Mouse (Mus musculus) spleen, adult 2 months (tissue): ENCODE results near the gene Rcan1. TPM values are rescaled to one million over a fixed set of nuclear protein-coding genes. Genes with fewer than 3 reads are reported as not detected.
"Not testable (repeated sequence)": the region's sequence is repeated elsewhere in the genome, so short reads cannot be mapped to it uniquely, and the experiment has no call there.

Source experiments
- DNase-seq, 2 experiments: peaks; one replicate each; pipeline versions ENCODE4 v3.0.0 to v3.0.0-alpha.2; 2012 to 2021; ENCODE audit warnings: low spot score in 2 of 2, low read depth in 1 of 2
- H3K27ac ChIP-seq: fragments of 200-500 bp; 2 replicates; pipeline ENCODE4 v1.5.1; 2012; ENCODE audit warnings: low read length, inconsistent platforms; ENCODE audit not compliant: insufficient read depth
- H3K27me3 ChIP-seq: fragments of 200-500 bp; 2 replicates; pipeline ENCODE4 v1.6.1; 2012; ENCODE audit warnings: mild to moderate bottlenecking, moderate library complexity, low read length, inconsistent platforms; ENCODE audit not compliant: control insufficient read depth, insufficient read depth
- H3K36me3 ChIP-seq: fragments of 200-500 bp; 2 replicates; pipeline ENCODE4 v1.6.1; 2012; ENCODE audit warnings: mild to moderate bottlenecking, low read length, inconsistent platforms; ENCODE audit not compliant: control insufficient read depth, insufficient read depth
- H3K4me1 ChIP-seq: fragments of 200-500 bp; 2 replicates; pipeline ENCODE4 v1.6.1; 2011; ENCODE audit warnings: inconsistent platforms; ENCODE audit not compliant: control insufficient read depth, insufficient read depth, insufficient read length
- H3K4me3 ChIP-seq: fragments of 200-500 bp; 2 replicates; pipeline ENCODE4 v1.5.1; 2011; ENCODE audit warnings: mild to moderate bottlenecking, inconsistent platforms; ENCODE audit not compliant: insufficient read depth, insufficient read length; ENCODE audit errors: extremely low read depth
- CTCF ChIP-seq: fragments of 200-500 bp; IDR thresholded peaks from 2 replicates; pipeline ENCODE4 v1.5.1; 2011; ENCODE audit warnings: mild to moderate bottlenecking, inconsistent platforms; ENCODE audit not compliant: insufficient read depth, insufficient read length, insufficient replicate concordance; ENCODE audit errors: extremely low read depth
- POLR2A ChIP-seq: fragments of 200-500 bp; IDR thresholded peaks from 2 replicates; pipeline ENCODE4 v1.6.1; 2011; ENCODE audit warnings: low read depth, low read length, inconsistent platforms
- WGBS: fragments of 180-500 bp; shearing (Covaris S2); methylation state at CpG from one replicate; pipeline ENCODE4 v1.1.7; 2018; 5-methylcytosine and 5-hydroxymethylcytosine counted together
- polyA plus RNA-seq: library from polyadenylated mRNA; depleted of rRNA; stranded (reverse); fragments of >200 nt; gene quantifications from 2 replicates; pipeline ENCODE4 v1.2.3, GENCODE M21; 2012; rRNA removed

Rcan1 gene
- 6.4 and 8.7 TPM in 2 replicates for polyA plus RNA-seq

DNA sequence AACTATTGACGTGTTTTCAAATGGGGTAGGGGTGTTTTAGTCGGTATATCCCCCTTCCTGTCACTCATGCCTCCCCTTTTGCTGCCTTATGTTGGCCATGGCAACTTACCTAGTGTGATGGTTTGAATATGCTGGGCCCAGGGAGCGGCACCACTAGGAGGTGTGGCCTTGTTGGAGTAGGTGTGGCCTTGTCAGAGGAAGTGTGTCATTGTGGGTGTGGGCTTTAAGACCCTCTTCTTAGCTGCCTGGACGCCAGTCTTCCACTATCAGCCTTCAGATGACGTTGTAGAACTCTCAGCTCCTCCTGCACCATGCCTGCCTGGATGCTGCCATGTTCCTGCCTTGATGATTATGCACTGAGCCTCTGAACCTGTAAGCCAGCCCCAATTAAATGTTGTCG, at the start of gene Rcan1:
Gene Rcan1, minus strand, starts transcription at position 162 of the 400 bp plus-strand sequence.
- 78% methylated on average over 6 of the region's 6 CpGs for WGBS
- no peak for TF ChIP-seq POLR2A
- no peak for TF ChIP-seq CTCF
- H3K4me3 ChIP-seq = no peak within 1 kb of the TSS

DNA sequence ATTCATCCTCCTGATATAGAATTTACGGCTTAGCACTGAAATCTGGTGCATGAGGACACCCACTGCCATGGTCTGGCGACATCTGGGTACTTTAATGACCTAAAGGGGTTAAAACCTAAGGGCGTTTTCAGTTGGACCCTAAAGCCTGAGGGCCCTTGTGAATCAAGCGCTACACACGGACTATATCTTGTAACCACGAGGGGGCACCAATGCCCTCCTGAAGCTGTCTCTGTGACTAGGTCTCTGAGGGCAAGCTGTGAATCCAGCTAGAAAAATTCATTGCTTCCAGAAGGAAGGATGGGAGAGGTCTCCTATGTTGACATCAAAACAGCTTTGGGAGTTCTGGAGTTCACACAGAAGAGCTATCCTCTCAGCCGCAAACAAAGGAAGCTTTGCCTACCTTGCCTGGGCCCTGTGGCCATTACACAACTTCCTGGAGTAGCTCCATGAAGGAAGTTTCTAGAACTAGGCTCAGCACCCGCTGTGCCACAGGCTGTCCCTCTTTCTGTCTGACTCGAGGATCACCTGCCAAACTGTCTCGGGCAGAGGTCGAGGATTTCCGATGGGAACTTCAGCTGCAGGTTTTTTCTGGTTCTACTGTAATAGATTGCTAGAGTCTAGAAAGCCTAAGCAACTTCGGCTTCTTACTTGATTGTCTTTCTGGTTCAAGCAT, 49.3 kb upstream of the Rcan1 start:
- peak; percentile 23; the same call in 1 of the 2 replicates for TF ChIP-seq CTCF
- no peak for TF ChIP-seq POLR2A
- H3K36me3 ChIP-seq = no peaks in the 10 kb centered on the region

More for the DNA sequence above, at the start of gene Rcan1:
- H3K27ac ChIP-seq = no peak within 1 kb of the TSS
- DNase-seq = no peak
- no peaks in the 10 kb centered on the region for H3K4me1 ChIP-seq
- no peaks in the 10 kb centered on the region for H3K36me3 ChIP-seq
- H3K27me3 ChIP-seq = no peaks in the 10 kb centered on the region

GRCm38 (mm10) chr16:92518718-92519117, 48.1 kb upstream of the Rcan1 start:
- Histone ChIP-seq H3K4me1 (no peaks in the 10 kb centered on the region), H3K27ac (no peak overlapping the region), H3K4me3 (no peak overlapping the region), H3K36me3 (no peaks in the 10 kb centered on the region), H3K27me3 (no peaks in the 10 kb centered on the region)
- WGBS = 89% methylated on average over 4 of the region's 4 CpGs
- no peak for TF ChIP-seq CTCF
- TF ChIP-seq POLR2A = no peak
- DNase-seq = no peak

More for the DNA sequence above, 49.3 kb upstream of the Rcan1 start:
- no peaks in the 10 kb centered on the region for H3K4me1 ChIP-seq
- no peaks in the 10 kb centered on the region for H3K27me3 ChIP-seq
- peak in 1 of 2 experiments; percentile 13 for DNase-seq
- H3K4me3 ChIP-seq = no peak overlapping the region
- WGBS = 33% methylated on average over 13 of the region's 13 CpGs
- H3K27ac ChIP-seq = no peak overlapping the region

- Histone ChIP-seq H3K36me3 (no peaks in the 10 kb centered on the region), H3K4me3 (no peak overlapping the region), H3K27me3 (no peaks in the 10 kb centered on the region), H3K27ac (no peak overlapping the region), H3K4me1 (no peaks in the 10 kb centered on the region)
- no peak for DNase-seq
- WGBS = 91% methylated on average over 9 of the region's 9 CpGs
- TF ChIP-seq CTCF = no peak
Observed at GRCm38 (mm10) chr16:92516139-92516538, 45.5 kb upstream of the Rcan1 start.

- H3K36me3 ChIP-seq, H3K4me1 ChIP-seq, DNase-seq, H3K27me3 ChIP-seq, H3K27ac ChIP-seq, H3K4me3 ChIP-seq: not testable (repeated sequence)
- WGBS = 90% methylated on average over 7 of the region's 9 CpGs
Observed at GRCm38 (mm10) chr16:92514896-92515295, 44.2 kb upstream of the Rcan1 start.

DNA sequence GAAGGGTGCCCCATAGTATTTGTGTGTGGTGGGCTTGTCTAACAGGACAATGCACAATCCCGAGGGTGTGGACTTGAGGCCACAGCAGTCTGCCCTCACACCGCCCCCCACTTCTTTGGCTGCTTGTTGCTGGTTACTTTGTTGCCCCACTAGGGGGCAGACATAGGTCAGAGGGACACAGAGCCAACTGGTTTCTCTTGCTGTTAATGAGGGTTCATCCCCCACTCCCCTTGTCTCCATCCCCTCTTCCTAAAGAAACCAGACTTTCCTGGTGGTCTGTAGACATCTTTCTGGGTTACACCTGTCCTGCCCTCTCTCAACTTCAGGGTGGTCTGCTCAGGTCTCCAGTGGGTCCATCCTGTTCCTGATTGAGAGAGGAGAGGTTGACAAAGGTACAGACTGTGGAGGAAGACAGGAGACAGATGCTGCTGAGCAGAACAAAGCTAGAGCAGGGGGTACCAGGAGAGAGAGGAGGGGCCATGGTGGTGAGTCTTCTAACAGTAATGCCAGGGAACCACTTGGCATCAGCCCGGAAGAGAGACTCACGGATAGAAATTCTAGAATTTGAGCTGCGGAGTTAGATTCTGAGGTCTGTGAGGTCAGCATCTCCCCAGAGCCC, 41.2 kb upstream of the Rcan1 start:
- no peak for DNase-seq
- WGBS = 53% methylated on average over 5 of the region's 5 CpGs

More for the DNA sequence above, 41.2 kb upstream of the Rcan1 start:
- Histone ChIP-seq H3K36me3 (no peaks in the 10 kb centered on the region), H3K27me3 (no peaks in the 10 kb centered on the region), H3K27ac (no peak overlapping the region), H3K4me1 (no peaks in the 10 kb centered on the region), H3K4me3 (no peak overlapping the region)
- peak; percentile 34; the same call in 1 of the 2 replicates for TF ChIP-seq CTCF
- no peak for TF ChIP-seq POLR2A
